Mouse (Mus musculus) spleen, adult 12 weeks (tissue): ENCODE results near the gene Ogg1.
"Not testable (repeated sequence)": the region's sequence is repeated elsewhere in the genome, so short reads cannot be mapped to it uniquely, and the experiment has no call there.

Source experiments
- DNase-seq: peaks from one replicate; pipeline ENCODE4 v3.0.0; 2022; ENCODE audit warnings: low spot score

Gene Ogg1

DNA sequence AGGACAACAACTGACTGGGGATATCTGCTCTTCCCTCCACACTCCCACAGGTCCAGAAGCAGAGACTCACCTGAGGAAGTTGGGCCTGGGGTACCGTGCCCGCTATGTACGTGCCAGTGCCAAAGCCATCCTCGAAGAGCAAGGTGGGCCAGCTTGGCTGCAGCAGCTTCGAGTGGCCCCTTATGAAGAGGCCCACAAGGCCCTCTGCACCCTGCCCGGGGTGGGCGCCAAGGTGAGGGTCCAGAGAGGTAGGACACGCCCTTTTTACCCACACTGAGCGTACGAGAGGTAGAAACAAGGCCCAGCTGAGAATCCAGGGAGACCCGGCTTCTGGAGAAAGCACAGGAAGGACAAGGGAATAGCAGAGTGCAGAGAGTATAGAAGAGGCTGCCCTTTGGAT lies 4.9 kb downstream of the Ogg1 start:
- DNase-seq = no peak

DNA sequence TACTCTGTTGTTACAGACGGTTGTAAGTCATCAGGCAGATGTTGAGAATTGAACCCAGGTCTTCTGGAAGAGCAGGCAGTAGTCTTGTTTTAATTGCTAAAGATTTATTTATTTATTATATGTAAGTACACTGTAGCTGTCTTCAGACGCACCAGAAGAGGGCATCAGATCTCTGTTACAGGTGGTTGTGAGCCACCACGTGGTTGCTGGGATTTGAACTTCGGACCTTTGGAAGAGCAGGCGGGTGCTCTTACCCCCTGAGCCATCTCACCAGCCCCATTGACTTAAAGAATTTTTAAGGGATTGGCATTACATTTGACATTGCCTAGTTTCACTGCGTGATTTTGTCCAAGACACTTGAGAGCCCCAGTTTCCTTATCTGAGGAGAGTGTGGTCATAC lies 6.0 kb downstream of the Ogg1 start:
- DNase-seq = not testable (repeated sequence)

- no peak for DNase-seq
These were observed 6.6 kb downstream of the Ogg1 start for GRCm38 (mm10) chr6:113333137-113333950.

DNA sequence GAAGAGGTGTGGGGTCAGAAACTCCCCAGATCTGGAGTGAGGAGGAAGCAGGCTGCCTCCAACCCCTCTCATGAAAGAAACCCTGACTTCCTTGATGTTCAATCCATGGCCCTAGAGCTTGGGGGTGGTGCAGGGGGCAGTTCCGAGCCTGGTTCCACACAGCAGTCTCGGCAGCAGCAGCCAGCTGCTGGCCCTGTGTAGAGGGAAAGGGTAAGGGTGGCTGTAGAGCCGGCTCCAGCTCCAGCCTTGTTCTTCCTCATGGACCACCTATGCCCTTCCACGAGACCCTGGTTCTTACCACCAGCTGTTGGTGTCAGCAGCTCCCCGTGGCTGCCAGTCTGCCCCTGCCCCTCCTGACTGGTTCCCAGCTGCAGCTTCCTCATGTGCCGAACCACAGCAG lies 7.4 kb downstream of the Ogg1 start:
- DNase-seq = no peak

DNA sequence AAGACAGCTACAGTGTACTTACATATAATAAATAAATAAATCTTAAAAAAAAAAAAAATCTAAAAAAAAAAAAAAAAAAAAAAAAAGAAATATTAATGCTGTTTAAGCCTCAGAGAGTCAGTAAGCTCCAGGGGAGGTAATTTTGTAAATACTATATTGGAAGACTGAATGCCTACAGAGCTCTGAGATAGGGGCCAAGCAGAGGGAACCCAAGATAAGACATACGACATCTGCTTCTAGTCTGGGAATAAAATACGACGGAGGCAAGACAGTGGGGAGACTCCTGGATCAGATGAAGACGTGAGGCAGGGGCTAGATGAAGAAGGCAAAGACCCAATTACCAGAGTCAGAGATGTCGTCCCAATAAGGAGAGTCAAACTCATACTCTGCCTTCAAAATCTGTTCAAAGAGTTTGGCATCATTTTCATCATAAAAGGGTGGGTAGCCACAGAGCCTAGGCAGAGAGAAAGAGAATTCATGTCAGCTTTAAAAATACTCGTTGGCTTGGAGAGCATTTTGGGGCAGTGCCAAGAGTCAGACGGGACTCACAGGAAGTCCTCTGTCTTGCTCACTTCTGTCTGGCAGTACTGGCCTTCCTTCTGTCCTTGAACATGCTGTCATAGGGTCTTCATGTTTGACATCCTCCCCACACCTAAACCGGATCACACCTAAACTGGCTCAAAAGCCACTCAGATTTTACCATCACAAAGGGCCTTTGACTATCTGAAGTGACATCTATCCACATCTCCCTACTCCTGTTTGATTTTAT lies 10.3 kb downstream of the Ogg1 start:
- DNase-seq = no peak

- no peak for DNase-seq
These were observed 14.8 kb downstream of the Ogg1 start for GRCm38 (mm10) chr6:113341574-113341973.

DNA sequence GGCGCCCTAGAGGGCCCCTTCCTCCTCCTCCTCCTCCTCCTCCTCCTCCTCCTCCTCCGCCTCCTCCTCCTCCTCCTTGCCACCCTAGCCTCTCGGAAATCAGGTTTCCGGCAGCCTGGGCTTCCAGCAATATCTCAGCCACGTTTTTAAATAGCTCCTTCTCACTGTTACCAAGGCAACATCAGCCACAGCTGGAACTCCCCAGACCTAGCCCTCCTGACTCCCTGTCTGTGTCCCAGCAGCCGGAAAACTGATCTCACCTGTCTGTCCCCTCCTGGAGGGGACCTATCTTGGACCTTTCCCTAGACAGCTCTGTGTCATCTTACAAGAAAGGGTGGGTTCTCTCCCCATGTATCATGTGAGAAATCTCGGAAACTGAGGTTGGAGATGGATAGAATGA lies 15.5 kb downstream of the Ogg1 start:
- no peak for DNase-seq

GRCm38 (mm10) chr6:113343177-113344092 lies 16.7 kb downstream of the Ogg1 start, which contains the start of gene Camk1:
TSS of gene Camk1 (minus strand) at chr6:113343984.
- DNase-seq = no peak

- DNase-seq = no peak
These were observed 17.5 kb downstream of the Ogg1 start for GRCm38 (mm10) chr6:113344321-113344720.

DNA sequence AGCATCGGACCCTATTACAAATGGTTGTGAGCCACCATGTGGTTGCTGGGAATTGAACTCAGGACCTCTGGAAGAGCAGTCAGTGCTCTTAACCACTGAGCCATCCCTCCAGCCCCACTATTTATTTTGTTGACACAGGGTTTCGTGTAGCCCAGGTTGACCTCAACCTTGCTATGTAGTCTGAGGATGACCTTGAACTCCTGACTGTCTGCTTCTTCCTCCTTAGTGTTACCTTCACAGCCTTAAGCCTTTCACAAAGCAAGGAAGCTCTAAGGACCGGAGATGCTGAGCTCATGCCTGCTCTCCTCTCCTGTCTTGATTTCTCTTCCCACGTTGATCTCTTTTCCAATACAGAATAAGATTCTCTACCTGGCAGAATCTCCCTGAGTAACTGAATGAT lies 20.1 kb downstream of the Ogg1 start:
- DNase-seq = no peak

GRCm38 (mm10) chr6:113350538-113350937 lies 23.8 kb downstream of the Ogg1 start:
- DNase-seq = no peak

DNA sequence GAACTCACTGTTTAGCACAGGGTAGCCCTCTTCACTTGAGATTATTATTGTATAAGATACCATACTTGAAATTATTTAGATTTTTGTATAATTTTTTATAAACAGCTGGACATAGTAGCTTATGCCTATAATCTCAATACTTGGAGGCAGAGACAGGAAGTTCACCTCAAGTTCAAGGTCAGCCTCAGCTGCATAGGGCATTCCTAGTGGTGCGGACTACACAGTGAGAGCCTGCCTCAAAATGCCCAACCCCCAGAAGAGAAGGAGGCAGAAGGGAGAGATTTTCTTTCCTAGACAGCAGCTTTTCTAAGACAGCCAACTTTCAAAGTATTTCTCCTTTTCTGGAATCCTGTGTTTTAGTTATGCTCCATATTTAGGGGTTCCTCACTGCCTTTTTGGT lies 24.4 kb downstream of the Ogg1 start:
- DNase-seq = no peak

GRCm38 (mm10) chr6:113351653-113352052 lies 24.9 kb downstream of the Ogg1 start:
- no peak for DNase-seq

DNA sequence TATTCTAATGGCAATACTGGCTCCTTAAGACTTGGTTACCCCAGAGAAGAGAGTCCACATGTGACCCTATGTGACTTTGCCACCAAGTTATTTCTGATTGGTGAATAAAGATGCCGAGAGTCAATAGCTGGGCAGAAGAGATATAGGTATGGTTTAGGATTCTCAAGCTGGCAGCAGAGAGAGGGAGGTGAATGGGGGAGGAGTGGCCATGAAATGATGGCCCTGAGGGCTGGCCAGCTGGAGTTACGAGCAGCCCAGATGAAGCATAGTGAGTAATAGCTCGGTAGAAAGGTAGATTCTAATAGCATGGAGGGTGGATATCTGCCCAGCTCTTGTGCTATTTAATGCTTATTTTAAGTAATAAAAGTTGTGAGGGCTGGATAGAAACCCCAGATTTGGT lies 26.0 kb downstream of the Ogg1 start:
- no peak for DNase-seq

GRCm38 (mm10) chr6:113353696-113354095 lies 26.9 kb downstream of the Ogg1 start:
- no peak for DNase-seq

DNA sequence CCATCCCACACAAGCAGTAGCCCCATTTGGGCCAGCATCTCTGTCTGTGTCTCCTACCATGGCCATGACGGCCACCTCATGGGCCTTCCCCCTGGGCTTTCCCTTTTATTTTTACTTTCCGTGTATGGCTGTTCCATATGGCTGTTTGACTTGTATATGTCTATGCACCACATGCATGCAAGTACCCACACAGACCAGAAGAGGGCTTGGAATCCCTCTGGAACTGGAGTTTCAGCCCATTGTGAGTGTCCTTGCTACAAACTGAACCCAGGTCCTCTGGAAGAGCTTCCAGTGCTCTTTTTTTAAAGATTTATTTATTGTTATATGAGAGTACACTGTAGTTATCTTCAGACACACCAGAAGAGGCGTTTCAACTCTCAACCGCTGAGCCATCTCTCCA lies 34.7 kb downstream of the Ogg1 start:
- DNase-seq = no peak

DNA sequence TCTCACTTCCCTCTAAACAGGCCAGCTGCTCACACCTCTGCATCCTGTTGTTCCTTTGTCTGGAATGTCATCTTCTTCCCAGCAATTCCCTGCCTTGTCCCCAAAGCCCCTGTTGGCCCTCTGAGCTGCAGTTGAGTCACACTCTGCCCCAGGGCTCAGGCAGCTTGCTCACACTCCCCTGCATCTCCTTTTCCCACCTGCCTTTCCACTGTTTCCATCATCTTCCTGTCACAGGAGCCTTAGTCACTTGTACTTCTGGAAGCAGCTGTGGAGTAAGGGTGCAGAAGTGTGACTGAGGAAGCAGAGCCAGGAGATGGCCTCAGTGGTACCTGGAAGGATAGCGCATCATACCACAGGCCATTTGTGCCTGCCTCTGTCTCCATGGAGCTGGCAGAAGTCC lies 35.5 kb downstream of the Ogg1 start:
- no peak for DNase-seq

DNA sequence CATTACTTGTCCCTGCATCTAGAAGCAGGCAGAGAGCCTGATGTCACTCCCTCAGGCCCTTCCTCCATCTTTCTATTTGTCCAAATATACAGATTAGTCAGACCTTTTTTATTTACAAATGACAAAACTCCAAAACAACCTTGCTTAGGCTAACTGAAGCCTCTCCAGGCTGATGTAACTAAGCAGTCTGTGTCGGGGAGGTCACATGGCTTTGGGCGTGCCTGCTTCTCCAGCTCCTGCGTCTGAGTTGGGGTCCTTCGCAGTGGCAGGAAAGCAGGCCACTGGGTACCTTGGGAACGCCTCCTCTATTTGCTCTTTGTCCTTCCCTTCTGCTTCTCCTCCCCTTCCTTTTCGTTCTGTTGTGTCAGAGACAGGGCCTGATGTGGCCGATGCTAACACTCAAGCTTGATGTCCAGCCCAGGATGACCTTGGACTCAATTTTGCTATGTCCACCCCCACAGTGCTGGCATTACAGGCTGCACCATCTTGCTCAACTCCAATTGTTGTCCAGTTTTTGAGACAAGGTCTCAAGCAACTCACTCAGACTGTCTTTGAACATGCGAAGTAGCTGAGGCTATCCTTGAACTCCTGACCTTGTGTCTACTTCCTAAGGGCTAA lies 37.9 kb downstream of the Ogg1 start:
- DNase-seq = no peak

GRCm38 (mm10) chr6:113366639-113367038 lies 39.9 kb downstream of the Ogg1 start:
- DNase-seq = no peak

GRCm38 (mm10) chr6:113367574-113367973 lies 40.8 kb downstream of the Ogg1 start:
- DNase-seq = no peak

GRCm38 (mm10) chr6:113368124-113368523 lies 41.4 kb downstream of the Ogg1 start:
- DNase-seq = no peak

- no peak for DNase-seq
These were observed 41.8 kb downstream of the Ogg1 start for GRCm38 (mm10) chr6:113368577-113368976.
